Mouse (Mus musculus): ENCODE data around the gene Ptpn23.

- no peak for TF ChIP-seq POLR2A (IDR thresholded peaks at IDR 0.05; ENCODE audit: borderline replicate concordance, low read depth, low read length)
- no peak for TF ChIP-seq CTCF (IDR thresholded peaks at IDR 0.05; ENCODE audit: low read depth, low read length)
These were observed 5.3 kb downstream of the Ptpn23 start for GRCm38 (mm10) chr9:110402731-110403130.

Data from bone marrow macrophage, adult 2 months (primary cell).